Mouse (Mus musculus) neural tube, embryonic 13.5 days (tissue): ENCODE measurements at regions not wholly inside any gene's neighbourhood (a gene's known extent, or its start where the extent isn't known, plus 50 kb on each side); places are given as distances from the start of the nearest gene placed in this dataset.

Experiments used
- ATAC-seq: fragments of 200-750 bp; cut with Nextera tagmentation; 2 replicates; pipeline ENCODE4 v1.8.0; 2017; ENCODE audit warnings: low read depth, mild to moderate bottlenecking, moderate TSS enrichment, moderate library complexity
- H3K27ac ChIP-seq: fragments of 300-500 bp; sonication (generic); replicated peaks from 2 replicates; pipeline ENCODE4 v1.5.1; 2015; ENCODE audit warnings: moderate library complexity, mild to moderate bottlenecking, inconsistent platforms
- H3K27me3 ChIP-seq: fragments of 300-500 bp; sonication (generic); 2 replicates; pipeline ENCODE4 v1.6.1; 2015; ENCODE audit warnings: mild to moderate bottlenecking, inconsistent platforms
- H3K36me3 ChIP-seq: fragments of 300-500 bp; sonication (generic); 2 replicates; pipeline ENCODE4 v1.6.1; 2015; ENCODE audit warnings: mild to moderate bottlenecking, inconsistent platforms
- H3K4me1 ChIP-seq: fragments of 300-500 bp; sonication (generic); replicated peaks from 2 replicates; pipeline ENCODE4 v1.6.1; 2015; ENCODE audit warnings: inconsistent platforms
- H3K4me2 ChIP-seq: fragments of 300-500 bp; sonication (generic); 2 replicates; pipeline ENCODE4 v1.6.1; 2015; ENCODE audit warnings: inconsistent platforms, mild to moderate bottlenecking, moderate library complexity
- H3K4me3 ChIP-seq: fragments of 300-500 bp; sonication (generic); 2 replicates; pipeline ENCODE4 v1.5.1; 2015; ENCODE audit warnings: mild to moderate bottlenecking, inconsistent platforms
- H3K9ac ChIP-seq: fragments of 300-500 bp; sonication (generic); 2 replicates; pipeline ENCODE4 v1.6.1; 2015; ENCODE audit warnings: moderate library complexity, mild to moderate bottlenecking, inconsistent platforms
- H3K9me3 ChIP-seq: fragments of 300-500 bp; sonication (generic); 2 replicates; pipeline ENCODE4 v1.6.1; 2016; ENCODE audit warnings: inconsistent platforms
- WGBS: fragments of 180-500 bp; shearing (Covaris S2); methylation state at CpG from one replicate; pipeline ENCODE4 v1.1.7; 2015; 5-methylcytosine and 5-hydroxymethylcytosine counted together

DNA sequence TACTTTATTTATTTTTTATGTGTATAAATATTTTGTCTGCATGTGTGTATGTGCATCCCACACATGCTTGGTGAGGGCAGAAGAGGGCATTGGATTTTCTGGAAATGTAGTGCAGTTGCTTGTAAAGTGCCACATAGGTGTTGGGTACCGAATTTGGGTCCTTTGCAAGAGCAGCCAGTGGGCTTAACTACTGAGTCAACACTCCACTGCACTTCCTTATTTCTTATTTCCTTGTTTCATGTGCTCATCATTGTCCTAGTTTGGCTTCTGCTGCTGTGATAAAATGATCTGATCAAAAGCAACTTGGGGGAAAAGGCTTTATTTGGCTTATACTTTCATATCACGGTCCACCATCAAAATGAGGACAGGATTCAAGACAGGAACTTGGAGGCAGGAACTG, 53.0 kb upstream of the Ptger4 start:
- Histone ChIP-seq H3K27ac (no peak overlapping the region), H3K4me3 (no peak overlapping the region), H3K9me3 (0 out of 2 replicates have a peak, but pooled peaks cover 7% of the 10 kb centered on the region), H3K9ac (no peak overlapping the region), H3K27me3 (no peaks in the 10 kb centered on the region), H3K4me2 (no peak overlapping the region), H3K36me3 (no peaks in the 10 kb centered on the region), H3K4me1 (no peaks in the 10 kb centered on the region)
- 84% methylated on average over 2 of the region's 2 CpGs for WGBS
- no peak for ATAC-seq
